Mouse (Mus musculus) cerebellum, postnatal 14 days (tissue): ENCODE measurements around the gene Cdkl5.

ENCODE experiments used
- DNase-seq, 2 experiments: peaks; one replicate each; pipeline ENCODE4 v3.0.0; 2021; ENCODE audit warnings: mixed read lengths in 2 of 2

Gene Cdkl5

GRCm38 (mm10) chrX:160994543-160995121 lies at the start of gene Cdkl5:
Gene Cdkl5 (minus strand): TSS chrX:160994704.
- DNase-seq, result peak; percentile 95 to 97

- peak; percentile 50 to 66 for DNase-seq
Observed at GRCm38 (mm10) chrX:161033235-161033803, 38.8 kb upstream of the Cdkl5 start.

GRCm38 (mm10) chrX:161032423-161032822 lies 37.9 kb upstream of the Cdkl5 start:
- peak; percentile 10 to 17 for DNase-seq

- DNase-seq, result peak in 1 of 2 experiments; percentile 12
Observed at GRCm38 (mm10) chrX:161030233-161030632, 35.7 kb upstream of the Cdkl5 start.

GRCm38 (mm10) chrX:161024475-161024874 lies 30.0 kb upstream of the Cdkl5 start:
- no peak for DNase-seq

GRCm38 (mm10) chrX:161021548-161021947 lies 27.0 kb upstream of the Cdkl5 start:
- no peak for DNase-seq

- no peak for DNase-seq
Observed at GRCm38 (mm10) chrX:161018179-161018578, 23.7 kb upstream of the Cdkl5 start.

- no peak for DNase-seq
Observed at GRCm38 (mm10) chrX:161006272-161006671, 11.8 kb upstream of the Cdkl5 start.

GRCm38 (mm10) chrX:160996051-160996450 lies 1.5 kb upstream of the Cdkl5 start:
- DNase-seq, result no peak

GRCm38 (mm10) chrX:160995131-160995667 lies 695 bp upstream of the Cdkl5 start:
- no peak for DNase-seq

GRCm38 (mm10) chrX:160993749-160994539 lies 560 bp downstream of the Cdkl5 start:
- peak in 1 of 2 experiments; percentile 45 for DNase-seq

GRCm38 (mm10) chrX:160992703-160993102 lies 1.8 kb downstream of the Cdkl5 start:
- DNase-seq, result no peak

GRCm38 (mm10) chrX:160990276-160990675 lies 4.2 kb downstream of the Cdkl5 start:
- DNase-seq, result no peak

- DNase-seq, result peak; percentile 53 to 55
Observed at GRCm38 (mm10) chrX:160977919-160978318, 16.6 kb downstream of the Cdkl5 start.

GRCm38 (mm10) chrX:160971991-160972545 lies 22.4 kb downstream of the Cdkl5 start:
- peak; percentile 9 to 28 for DNase-seq

- no peak for DNase-seq
Observed at GRCm38 (mm10) chrX:160958593-160959131, 35.8 kb downstream of the Cdkl5 start.

- DNase-seq, result no peak
Observed at GRCm38 (mm10) chrX:160949583-160949982, 44.9 kb downstream of the Cdkl5 start.

- no peak for DNase-seq
Observed at GRCm38 (mm10) chrX:160944722-160945121, 49.8 kb downstream of the Cdkl5 start.

GRCm38 (mm10) chrX:160935541-160935940 lies 59.0 kb downstream of the Cdkl5 start:
- peak; percentile 17 to 19 for DNase-seq

GRCm38 (mm10) chrX:160930656-160931055 lies 63.8 kb downstream of the Cdkl5 start:
- DNase-seq, result peak in 1 of 2 experiments; percentile 17

GRCm38 (mm10) chrX:160928870-160929269 lies 65.6 kb downstream of the Cdkl5 start:
- no peak for DNase-seq

GRCm38 (mm10) chrX:160919022-160919637 lies 75.4 kb downstream of the Cdkl5 start:
- no peak for DNase-seq
